Mouse (Mus musculus): Measurements from ENCODE around the gene Mical3.

Gene Mical3

DNA sequence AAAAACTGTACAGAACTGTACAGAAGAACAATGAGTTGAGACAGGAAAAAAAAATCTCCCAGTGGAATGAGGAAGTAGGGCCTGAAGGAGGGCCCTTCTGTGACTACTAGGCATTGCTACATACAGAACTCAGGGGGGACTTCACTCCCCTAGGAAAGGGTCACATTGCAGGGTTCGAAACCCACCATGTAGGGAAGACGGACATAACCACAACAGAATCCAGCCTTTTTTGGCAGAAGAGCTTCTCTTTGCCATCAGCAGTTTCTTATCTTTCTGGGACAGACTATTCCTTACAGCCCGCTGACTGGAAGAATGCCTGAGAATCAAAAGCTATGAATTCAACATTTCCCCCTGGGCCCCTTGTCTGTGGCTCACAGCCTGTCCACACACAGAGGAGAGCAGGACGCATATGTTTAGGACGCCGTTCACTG lies 46.7 kb downstream of the Mical3 start:
- DNase-seq (ENCODE audit: low read depth, low spot score): no peak

GRCm38 (mm10) chr6:121082094-121082473 lies 48.7 kb downstream of the Mical3 start:
- DNase-seq (ENCODE audit: low read depth, low spot score): no peak

GRCm38 (mm10) chr6:121081288-121082093 lies 49.3 kb downstream of the Mical3 start:
- no peak for DNase-seq (ENCODE audit: low read depth, low spot score)

DNA sequence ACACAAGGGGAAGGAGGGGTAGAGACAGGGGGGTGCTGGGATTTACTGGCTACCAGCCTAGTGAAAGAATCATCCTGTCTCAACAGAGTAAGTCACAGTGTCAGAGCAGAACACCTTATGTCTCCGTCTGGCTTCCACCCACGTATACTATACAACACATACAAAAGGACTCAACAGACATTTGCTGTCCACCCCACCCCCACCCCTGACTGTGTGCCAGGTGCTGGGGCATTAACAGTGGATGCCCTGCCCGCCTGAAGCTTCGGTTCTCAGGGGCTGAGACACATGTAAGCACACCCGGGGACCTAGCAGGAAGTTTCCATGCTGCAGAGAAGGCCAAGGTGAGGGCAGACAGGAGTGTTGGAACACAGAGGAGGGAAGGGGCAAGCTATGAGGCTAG lies 52.6 kb downstream of the Mical3 start:
- DNase-seq (ENCODE audit: low read depth, low spot score): no peak

DNA sequence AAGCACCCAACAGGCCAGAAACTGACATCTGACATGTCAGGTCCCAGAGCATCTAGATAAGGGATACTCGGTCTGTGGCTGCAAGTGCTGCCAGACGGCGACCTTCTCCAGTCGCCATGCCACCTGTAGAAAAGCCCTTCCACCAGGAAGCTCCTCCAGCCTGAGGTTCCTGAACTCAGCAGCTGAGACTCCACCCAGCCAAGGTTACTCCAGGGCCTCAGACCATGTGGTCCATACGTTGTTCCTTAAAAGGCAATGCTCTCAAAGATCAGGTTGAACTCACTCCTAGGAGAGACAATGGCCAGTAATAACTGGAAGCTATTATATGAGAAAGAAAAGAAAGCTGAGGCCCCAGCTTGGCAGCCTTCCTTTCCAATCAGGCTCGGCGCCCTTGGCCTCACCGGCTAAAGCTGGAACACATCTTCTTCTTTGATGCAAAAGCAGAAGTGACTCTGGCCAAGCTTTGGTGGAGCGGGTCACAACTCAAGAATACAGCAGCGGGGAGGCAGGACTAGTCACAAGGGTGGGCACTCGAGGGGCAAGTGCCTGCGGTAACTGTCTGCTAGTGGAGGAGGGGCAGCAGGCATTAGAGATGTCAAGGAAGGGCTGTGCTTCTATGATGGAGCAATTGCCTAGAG lies 53.8 kb downstream of the Mical3 start:
- no peak for DNase-seq (ENCODE audit: low read depth, low spot score)

DNA sequence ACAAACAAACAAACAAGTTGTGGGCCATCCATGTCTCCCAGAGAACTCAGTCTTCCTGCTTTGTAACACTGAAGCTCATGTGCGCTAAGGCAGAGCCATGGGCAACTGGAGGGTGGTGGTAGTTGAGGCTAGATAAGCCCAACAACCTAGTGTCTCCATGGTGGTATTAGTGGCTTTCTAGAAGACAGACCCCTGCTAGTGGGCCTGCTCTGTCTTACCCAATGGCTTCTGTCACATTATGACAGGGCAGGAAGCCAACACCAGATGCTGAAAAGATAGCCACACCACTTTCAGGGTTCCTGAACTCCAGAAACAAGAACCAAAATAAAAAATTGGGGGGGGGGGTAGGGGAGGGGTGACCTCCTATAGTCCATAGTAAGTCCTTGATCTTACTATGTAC lies 55.0 kb downstream of the Mical3 start:
- DNase-seq (ENCODE audit: low read depth, low spot score): no peak

- DNase-seq (ENCODE audit: low read depth, low spot score): no peak
These were observed 57.5 kb downstream of the Mical3 start for GRCm38 (mm10) chr6:121073312-121073711.

- no peak for DNase-seq (ENCODE audit: low read depth, low spot score)
These were observed 58.2 kb downstream of the Mical3 start for GRCm38 (mm10) chr6:121072615-121073014.

DNA sequence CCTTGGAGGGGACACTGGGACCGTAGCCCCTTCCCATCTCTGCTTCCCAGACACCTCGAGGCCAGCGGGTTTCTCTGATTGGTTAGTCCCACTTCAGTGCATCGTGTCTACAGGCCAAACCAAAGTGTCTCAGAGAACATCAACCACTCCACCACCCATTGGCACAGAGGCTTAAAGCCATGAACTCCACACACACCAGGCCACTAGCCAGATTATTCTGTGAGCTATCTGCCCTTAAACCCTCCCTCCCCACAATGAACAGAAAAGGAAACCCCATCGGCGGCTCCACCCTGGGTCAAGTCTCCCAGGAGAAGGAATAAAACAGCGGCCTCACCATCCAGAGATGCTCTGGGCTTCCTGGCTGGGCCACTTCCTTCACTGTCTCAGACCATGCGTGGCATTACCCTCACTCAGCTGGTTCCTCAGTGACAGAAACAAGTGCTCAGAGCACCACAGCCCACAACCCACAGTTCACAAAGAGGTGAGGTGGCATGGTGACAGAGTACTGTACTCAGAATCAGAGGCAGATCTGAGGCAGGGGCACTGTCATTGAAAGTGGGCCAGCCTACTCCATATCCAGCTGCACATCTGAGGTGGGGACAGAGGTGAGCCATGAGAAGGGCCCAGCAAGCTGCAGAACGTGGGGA lies 60.1 kb downstream of the Mical3 start:
- DNase-seq (ENCODE audit: low read depth, low spot score): no peak

- no peak for DNase-seq (ENCODE audit: low read depth, low spot score)
These were observed 61.6 kb downstream of the Mical3 start for GRCm38 (mm10) chr6:121069156-121069555.

DNA sequence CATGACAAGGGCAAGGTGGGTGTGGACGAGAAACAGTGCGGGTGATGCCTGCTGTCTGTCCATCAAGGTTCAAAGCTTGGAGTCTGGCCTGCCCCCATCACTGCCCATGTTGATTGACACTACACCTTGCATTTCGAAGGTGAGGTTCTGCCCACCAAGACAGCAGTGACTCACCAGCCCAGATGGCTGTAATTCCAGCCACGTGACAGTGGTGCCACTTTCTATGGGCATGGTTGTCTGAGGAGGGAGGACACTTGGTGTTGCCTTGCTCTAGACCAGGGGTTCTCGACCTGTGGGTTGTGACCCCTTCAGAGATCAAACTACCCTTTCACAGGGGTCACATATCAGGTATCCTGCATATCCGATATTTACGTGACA lies 62.7 kb downstream of the Mical3 start:
- DNase-seq (ENCODE audit: low read depth, low spot score): no peak

GRCm38 (mm10) chr6:121067426-121068086 lies 63.2 kb downstream of the Mical3 start:
- DNase-seq (ENCODE audit: low read depth, low spot score): no peak

GRCm38 (mm10) chr6:121066761-121067160 lies 64.0 kb downstream of the Mical3 start:
- DNase-seq (ENCODE audit: low read depth, low spot score): no peak

DNA sequence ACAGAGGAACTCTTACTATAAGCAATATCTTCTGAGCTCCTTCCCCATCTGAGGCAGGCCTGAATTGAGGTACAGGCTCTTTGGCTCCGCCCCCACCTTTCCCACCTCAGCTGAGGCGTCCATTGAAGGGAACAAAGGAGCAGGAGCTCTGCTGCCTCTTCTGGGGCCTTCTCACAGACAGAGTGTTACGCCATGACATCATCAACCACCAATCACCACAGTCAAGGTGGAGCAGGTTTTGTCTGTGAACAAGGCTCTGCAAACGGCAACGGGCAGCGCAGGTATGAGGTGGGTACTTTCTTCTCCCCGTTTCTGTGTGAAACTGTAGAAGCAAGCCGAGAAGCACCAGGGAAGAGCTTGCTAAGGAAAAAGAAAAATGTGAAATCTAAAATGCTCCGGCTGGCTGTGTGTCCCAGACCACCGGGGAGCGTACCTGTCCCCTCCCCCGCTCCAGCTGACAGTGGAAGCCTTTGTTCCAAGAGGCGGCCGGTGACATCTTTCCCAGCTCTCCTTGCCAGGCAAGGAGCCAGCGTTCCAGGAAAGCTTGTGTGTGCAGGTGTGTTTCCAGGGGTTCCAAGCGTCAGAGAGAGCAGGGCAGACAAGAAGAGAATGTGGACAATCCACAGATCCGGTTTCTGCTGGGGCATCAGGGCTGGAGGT lies 66.3 kb downstream of the Mical3 start:
- DNase-seq (ENCODE audit: low read depth, low spot score): peak; percentile 77

DNA sequence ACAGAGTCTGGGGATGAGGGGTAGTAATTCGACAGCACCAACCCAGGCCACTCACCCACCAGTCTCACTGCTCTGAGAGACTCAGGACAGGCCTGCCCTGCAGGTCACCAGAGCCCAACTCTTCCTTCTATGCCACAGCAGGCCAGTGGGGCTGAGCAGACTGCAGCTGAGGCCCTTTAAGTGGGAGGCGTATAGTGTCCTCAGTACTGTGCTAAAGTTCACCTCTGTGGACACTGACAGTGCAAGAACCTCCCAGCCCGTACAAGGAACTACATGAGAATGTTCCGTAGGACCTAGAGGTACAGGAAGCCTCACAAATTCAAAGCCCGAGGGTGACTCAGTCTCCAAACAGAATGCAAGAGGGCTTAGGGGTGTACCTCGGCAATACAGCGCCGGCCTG lies 67.0 kb downstream of the Mical3 start:
- DNase-seq (ENCODE audit: low read depth, low spot score): no peak

DNA sequence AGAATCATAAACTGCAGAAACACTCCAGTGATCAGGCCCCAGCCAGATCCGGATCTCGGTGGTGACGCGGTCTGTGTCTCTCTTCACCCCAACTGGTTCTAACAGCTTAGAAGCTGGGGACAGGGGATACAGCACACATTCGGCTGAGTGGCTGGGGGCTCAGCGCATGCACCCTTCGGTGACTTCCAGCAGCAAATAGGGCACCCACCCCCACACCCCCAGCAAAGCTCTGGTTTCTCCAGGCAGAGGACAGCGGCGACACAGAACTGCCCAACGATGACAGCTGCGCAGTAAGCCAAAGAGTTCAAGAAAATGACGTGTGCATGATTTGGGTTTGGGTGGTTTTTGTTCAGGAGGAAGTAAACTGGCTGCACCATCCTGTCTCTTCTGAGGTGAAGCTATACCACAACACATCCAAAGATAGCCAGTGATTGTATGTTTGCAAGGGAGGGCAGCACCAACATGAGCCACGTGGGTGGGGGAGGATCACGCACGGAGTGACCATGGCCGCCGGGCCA lies 67.8 kb downstream of the Mical3 start:
- DNase-seq (ENCODE audit: low read depth, low spot score): no peak

DNA sequence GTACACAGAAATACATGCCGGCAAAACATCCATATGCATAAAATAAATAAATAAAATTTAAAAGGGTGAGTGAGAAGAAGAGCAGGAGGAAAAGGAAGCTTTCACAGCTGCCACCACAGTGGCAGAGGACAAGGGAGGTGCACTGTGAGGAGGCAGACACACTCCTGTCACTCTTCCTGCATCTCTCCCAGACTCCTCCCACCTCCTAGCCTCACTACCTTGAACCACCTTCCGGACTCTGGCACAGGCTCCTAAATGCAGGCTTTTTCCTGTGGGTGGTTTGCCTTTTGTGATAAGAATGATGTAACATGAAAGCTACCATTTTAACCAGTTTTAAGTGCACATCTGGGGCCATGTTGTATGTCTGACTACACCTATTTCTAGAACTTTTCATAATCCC lies 72.8 kb downstream of the Mical3 start:
- no peak for DNase-seq (ENCODE audit: low read depth, low spot score)

GRCm38 (mm10) chr6:121057181-121057956 lies 73.4 kb downstream of the Mical3 start:
- no peak for DNase-seq (ENCODE audit: low read depth, low spot score)

GRCm38 (mm10) chr6:121055496-121055895 lies 75.3 kb downstream of the Mical3 start:
- DNase-seq (ENCODE audit: low read depth, low spot score): no peak

DNA sequence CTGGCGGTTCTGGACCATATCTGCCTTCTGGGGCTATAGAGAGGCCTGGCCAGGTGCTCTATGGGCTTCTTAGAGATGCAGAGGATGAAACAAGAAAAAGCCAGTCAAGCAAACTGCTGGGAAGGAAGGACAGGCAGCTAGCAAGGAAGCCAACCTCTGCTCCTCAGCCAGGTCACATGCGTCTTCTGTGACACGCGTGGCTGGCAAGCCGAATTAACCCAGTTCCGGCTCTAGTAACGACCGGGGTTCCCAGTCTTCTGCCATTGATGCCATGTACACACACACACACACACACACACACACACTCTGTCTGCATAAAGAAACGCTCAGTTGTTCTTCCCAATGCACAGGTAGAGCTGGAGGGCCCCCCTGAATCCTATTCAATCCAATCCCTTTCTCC lies 75.9 kb downstream of the Mical3 start:
- DNase-seq (ENCODE audit: low read depth, low spot score): no peak

- no peak for DNase-seq (ENCODE audit: low read depth, low spot score)
These were observed 76.5 kb downstream of the Mical3 start for GRCm38 (mm10) chr6:121054340-121054739.
